Mouse (Mus musculus) activated CD4-positive, CD25-positive, alpha-beta regulatory T cell, adult 4 months (primary cell): ENCODE measurements around the gene Psmb4. TPM values are rescaled to one million over a fixed set of nuclear protein-coding genes. Genes with fewer than 3 reads are reported as not detected.
"Not testable (repeated sequence)": the region's sequence is repeated elsewhere in the genome, so short reads cannot be mapped to it uniquely, and the experiment has no call there.

Experiments used
- ATAC-seq: one replicate; pipeline ENCODE4 v1.8.0; 2017
- polyA plus RNA-seq, 2 experiments: library from polyadenylated mRNA; unstranded; fragments of 100-300 nt; shearing (Covaris generic); gene quantifications; one replicate each; pipeline ENCODE4 v1.2.1; 2017

Gene Psmb4
- polyA plus RNA-seq, 2 experiments from 2014 or later, result 148 to 197 TPM

DNA sequence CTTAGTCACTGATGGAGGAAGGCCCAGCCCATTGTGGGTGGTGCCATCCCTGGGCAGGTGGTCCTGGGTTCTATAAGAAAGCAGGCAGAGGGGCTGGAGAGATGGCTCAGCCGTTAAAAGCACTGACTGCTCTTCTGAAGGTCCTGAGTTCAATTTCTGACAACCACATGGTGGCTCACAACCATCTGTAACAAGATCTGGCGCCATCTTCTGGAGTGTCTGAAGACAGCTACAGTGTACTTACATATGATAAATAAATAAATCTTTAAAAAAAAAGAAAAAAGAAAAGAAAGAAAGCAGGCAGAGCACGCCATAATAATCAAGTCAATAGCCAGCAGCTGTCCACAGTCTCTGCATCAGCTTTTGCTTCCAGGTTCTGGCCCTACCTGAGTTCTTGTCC, 18.0 kb upstream of the Psmb4 start:
- ATAC-seq, result not testable (repeated sequence)

DNA sequence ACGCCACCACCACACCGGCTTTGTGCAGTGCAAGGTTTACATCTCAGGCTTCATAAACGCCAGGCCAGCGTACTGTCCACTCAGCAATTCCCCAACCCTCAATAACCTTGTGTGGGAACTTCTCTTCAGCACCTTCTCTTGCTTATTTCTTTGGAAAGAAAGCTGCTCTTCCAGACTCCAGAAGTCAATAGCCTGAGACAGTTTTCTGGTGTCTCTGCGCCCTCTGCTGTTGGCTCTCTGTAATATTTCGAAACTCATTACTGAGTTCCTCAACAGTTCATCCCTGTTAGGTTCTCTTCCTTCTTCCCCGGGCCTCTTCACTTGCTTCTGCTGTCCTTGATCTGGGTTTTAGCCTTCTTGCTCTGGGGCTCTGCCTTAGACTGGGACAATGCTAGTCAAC, 16.0 kb upstream of the Psmb4 start:
- ATAC-seq, result no peak

DNA sequence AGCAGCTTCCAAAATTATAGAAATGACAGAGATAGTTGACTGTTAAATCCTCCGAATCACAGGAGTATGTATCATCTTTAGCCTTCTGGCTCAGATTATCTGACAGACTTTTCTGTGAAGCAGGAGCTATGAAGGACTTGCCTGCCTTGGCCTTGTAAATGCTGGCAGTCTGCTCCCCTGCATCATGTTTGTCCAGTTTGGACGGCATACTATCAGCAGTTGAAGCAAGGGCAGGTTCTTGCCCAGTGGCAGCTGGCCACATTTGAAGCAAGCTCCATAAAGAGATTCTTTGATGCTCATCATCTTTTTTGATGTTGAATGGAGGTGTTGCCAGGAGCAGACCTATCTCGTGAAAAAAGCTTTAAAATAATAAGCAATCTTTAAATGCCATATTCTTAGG, 7.3 kb upstream of the Psmb4 start:
- no peak for ATAC-seq

DNA sequence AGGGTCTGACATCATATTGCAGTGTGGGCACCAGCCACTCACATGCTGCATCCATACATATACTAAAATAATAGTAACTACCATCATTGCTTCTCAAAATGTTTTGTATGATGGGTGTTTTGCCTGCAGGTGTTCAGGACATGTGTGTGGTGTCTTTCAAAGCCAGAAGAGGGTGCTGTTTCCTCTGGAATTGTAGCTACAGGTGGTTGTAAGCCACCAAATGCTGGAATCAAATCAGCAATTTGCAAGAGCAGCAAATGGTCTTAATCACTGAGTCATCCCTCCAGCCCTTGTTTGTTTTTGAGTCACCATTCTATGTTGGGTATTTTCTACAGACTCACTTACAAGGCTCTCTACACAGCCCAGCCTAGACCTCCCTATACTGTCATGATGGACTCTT, 1.8 kb upstream of the Psmb4 start:
- no peak for ATAC-seq

DNA sequence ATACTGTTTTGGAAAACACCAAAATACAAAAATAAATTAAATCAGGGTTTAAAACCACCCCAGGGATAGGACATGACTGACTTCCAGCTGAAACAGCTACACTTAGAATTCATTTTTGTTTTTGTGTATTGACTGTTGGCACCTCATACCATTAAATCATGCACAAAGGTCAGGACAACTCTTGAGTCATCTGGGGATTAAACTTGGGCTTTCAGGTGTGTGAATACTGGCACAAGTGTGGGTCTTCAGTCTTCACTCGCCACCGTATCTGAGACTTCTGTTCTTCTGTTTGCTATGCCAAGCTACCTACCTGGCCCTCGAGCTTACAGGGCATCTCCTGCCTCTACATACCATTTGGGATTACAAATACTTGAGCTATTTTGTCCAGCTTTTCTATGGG, 4.2 kb downstream of the Psmb4 start:
- no peak for ATAC-seq

DNA sequence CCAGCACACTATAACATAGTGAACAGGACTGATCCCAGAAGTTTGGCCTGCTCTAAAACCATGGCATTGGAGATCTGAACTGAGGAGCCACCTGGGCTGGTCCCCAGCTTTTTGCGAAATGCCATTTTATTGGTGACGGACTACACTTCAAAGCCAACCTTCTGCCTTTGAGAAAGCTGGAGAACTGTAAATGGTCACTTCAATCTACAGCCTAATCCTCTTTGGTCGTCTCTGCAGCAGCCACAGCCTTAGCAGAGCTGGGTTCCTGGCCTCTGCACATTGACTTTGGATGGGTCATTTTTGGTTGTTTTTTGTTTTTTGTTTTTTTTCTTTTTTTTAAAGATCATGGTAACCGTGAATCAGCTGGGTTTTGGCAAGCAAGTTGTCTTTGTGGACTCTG, 4.9 kb downstream of the Psmb4 start:
- no peak for ATAC-seq

DNA sequence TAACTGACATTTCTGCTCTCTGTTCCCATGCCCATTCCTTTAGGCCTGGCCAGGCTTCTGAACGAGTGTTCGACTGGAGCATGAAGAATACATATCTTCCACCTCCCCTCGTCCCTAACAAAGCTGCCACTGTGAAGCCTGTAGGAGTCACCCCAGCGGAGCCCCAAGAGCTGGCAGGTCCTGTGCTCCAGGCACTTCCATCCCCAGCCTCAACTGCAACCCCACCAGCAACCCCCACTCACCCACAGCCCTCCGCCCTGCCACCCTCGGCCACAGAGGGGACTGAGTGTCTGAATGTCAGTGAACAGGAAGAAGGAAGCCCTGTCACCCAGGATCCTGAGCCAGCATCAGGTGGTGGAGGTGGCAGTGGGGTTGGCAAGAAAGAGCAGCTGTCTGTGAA, 8.1 kb downstream of the Psmb4 start:
- no peak for ATAC-seq

DNA sequence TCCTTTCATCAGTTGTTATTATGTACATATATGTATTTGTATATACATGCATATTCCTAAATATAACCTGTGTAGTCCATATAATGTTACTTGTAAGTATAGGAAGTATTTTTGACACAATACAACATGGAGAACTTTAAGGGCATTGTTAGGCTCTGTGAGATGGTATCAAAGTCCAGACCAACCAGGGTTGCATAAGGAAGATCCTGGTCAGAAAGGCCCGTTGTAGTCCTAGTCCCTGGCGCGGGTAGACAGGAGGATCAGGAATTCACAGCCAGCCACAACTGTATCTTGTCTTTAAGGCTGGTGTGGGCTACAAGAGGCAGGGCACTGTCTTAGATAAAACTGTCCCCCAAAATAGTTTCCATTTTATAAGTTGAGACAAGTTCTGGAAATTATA, 17.8 kb downstream of the Psmb4 start:
- no peak for ATAC-seq

DNA sequence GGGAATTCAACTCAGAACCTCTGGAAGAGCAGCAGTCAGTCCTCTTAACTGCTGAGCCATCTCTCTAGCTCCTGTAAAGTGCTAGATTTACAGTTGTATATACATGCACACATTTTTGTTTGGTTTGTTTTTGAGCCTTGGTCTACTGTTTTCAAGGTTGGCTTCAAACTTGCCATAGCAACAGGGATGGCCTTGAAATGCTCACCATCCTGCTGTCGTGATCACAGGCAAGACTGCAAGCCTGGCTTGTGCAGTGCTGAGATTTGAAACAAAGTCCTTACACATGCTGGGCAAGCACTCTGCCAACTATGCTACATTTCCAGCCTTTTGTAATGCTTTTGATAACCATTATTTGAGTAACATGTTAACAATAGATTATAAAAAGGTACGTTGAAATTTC, 27.3 kb downstream of the Psmb4 start:
- ATAC-seq, result no peak

DNA sequence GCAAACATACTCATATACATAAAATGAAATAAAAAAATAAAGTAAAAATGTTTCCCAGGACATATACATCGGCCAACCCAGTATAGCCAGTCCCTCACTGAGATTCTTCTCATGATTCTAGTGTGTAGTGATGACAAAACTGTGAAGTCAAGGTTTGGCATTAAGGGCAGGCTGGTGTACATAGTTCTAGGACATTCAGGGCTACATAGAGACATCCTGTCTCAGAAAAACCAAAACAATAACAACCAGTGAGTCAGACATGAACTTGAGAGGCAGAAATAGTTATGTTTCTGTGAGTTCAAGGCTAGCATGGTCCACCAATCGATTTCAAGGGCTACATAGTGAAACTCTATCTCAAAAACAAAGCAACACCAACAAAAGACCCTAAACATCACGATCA, 34.5 kb downstream of the Psmb4 start:
- peak; percentile 28 for ATAC-seq

DNA sequence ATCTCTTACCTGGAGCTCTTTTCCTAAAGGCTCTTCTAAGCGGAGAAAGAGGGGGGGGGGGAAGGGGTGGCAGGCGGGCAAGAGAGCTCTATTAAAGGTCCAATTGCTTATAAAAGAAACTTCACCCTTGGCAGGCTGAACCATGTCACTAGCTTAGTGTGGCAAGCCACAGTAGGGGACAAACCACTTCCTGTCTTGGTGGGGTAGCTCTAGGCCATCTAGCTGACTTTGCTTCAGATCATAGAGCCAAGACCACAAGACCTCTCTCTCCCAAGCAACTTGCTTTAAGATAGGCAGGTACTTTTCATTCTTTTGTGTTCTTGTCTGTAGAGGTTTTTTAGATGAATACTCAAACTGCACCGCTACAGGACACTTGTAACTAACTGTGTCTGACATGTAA, 35.0 kb downstream of the Psmb4 start:
- peak; percentile 85 for ATAC-seq

DNA sequence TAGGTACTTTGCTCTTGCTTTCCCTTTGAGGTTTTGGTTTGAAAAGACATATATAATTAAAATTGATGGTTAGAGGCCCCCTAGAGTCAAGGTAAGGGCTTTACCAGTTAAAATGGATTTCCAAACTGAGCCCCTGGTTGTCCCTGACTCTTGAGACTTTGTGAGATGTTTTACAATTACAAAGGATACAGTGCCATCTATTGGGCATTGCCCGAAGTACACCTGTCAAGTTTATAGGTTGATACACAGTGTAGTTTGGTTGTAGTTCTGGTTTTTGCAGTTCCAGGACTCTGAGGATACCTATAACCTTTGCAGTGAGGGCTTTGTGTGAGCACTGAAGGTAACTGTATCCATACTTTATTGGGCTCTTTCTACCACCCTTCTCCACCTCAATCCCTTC, 37.4 kb downstream of the Psmb4 start:
- no peak for ATAC-seq

DNA sequence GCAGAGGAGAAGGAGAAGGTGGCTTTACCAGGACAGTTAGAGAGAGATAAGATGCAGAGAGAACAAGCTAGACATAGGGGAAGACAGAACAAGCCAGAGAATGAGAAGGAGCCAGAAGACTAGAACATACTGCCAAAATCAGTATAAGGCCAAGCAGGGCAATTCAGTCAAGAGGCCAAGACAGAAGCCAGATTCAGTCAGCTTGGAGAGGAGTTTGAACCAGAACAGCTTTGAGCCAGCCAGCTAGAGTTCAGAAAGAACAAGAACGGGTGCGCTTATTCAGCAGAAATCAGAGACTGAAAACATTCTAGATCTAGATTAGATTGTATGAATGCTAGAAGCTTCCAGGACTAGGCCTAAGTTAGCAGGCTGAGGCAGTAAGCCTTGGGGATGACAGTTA, 39.4 kb downstream of the Psmb4 start:
- no peak for ATAC-seq

DNA sequence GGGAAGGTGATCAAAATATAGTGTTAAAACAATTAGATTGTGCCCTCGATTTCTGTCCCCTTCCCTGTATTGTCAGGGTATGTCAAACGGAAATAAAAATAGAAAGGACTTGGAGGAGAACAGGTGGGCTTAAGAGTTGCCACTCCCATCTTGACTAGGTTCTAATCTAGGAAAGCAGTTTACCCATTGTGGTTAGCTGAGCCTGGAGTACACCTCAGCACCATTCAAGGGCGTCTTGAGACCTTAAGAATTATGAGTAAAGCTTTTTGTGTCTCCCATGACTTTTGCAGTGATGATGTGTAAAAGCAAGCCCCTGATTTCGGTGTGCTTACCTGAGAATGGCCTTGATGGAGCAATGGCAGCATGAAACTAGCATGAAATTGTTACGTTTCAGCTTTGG, 47.7 kb downstream of the Psmb4 start:
- no peak for ATAC-seq

DNA sequence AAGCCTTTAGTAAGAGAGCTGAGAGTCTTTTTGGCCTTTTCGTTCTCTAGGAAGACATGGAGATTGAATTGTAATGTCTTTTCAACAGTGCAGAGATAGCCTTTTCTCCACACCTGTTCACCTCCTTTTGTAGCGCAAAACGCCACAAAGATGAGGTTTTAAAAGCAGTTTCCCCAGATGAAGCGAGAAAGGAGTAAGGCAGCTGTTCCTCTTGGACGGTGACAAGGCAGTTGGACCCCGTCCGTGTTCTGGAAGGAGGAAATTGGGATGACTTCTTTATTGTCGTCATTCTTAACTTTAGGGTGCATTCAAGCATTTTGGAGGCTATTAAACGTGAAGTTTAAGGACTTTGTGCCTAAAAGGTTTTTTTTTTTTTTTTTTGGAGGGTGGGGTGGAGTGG, 48.1 kb downstream of the Psmb4 start:
- no peak for ATAC-seq

DNA sequence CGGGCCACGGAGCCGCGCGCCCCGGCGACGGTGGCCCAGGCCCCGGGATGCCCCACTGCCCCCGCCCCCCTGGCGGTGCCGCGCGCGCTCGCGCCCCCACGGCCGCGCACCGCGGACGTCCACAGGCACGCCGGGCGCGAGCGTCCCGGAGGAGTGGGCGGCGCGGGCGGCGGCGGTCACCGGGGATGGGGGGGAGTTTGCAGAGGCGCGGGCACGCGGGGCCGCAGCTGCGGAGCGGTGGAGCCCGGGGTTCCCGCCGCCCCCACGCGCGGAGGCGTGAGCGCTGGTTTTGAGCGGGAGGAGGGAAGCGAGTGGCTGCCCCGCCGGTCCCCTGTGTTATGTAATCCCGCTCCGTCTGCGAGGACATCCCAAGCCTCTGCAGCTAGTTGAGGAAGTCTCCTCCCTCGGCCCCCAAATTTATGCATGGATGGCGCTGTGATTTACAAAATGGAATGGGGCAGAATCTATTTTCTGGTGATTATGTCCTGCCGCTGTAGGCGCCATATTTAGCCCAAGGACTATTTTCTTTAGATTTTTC, 48.7 kb downstream of the Psmb4 start:
- peak; percentile 48 for ATAC-seq

DNA sequence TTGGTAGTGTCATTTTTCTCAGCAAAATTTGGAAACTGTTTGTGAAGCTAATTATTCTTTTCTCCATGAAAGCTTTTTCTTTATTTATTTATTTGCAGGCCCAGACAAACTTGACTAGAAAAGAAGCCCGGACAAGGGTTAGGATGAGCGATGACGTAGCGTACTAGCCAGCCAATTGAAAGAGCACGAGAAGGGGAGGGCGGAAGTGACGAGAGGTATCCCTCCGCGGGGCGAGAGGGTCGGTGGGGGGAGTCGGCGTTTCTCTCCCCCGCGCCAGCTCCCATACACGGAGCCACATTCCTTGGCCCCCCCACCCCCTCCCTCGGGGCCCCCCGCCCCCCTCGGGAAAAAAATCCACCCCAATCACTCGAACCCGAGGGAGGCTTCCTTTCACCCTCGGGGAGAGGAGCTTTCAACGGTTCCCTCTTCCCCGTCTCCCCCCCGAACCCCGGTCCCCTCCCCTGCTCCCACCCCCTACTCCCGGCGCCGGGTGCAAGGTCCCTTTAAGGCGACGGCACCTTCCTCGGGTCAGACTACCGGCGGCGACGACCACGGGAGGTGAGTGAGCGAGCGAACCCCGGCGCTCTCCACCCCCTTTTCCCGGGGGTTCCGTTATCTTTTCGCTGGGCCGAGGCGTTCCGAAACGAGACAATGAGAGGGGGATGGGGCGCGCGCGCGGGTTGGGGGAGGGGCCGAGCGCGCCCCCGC, 49.4 kb downstream of the Psmb4 start, which contains the start of gene Pogz:
Gene Pogz, plus strand, starts transcription at position 385 of the 708 bp plus-strand sequence.
- peak; percentile 86 for ATAC-seq

DNA sequence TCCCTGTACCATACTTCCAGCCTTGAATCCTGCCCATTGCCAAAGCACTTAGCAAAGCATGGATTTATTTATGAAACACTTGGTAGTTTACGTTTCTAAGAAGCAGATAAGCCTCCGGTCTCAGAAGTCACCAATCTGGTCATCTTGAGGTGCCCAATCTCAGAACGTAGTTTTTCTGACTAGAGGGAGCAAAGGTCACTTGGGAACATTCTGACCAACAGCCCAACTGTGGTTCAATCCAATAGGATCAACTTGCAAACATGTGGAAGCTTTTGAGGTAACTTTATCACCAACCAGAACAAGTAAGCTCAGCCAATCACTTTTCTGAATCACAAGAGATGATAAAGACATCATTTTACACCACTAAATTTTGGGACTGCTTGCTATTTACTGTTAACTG, 51.4 kb downstream of the Psmb4 start:
- no peak for ATAC-seq

Other genes starting within 250 kb of the Psmb4 start
- not detected for gene Gm10972, start 243.8 kb downstream of the Psmb4 start, polyA plus RNA-seq
- gene Tuft1, start 228.1 kb downstream of the Psmb4 start, polyA plus RNA-seq, result 1 to 10 TPM; 2.3 to 2.4 TPM
- gene Selenbp2, start 193.4 kb downstream of the Psmb4 start, polyA plus RNA-seq, result not detected
- gene Cgn, start 100.5 kb downstream of the Psmb4 start, polyA plus RNA-seq, result not detected
- 10 to 100 TPM; 13.0 to 15.3 TPM for gene Pogz, start 49.4 kb downstream of the Psmb4 start, polyA plus RNA-seq
- 1 to 10 TPM; 4.5 to 4.6 TPM for gene Selenbp1, start 46.1 kb upstream of the Psmb4 start, polyA plus RNA-seq
- 10 to 100 TPM in 1 of 2 experiments, 1 to 10 TPM in 1; 10.0 to 12.3 TPM for gene Rfx5, start 67.1 kb upstream of the Psmb4 start, polyA plus RNA-seq
- gene Pi4kb, start 87.8 kb upstream of the Psmb4 start, polyA plus RNA-seq, result 10 to 100 TPM in 1 of 2 experiments, 1 to 10 TPM in 1; 9.5 to 10.9 TPM
- 10 to 100 TPM; 11.7 to 14.0 TPM for gene Zfp687, start 128.5 kb upstream of the Psmb4 start, polyA plus RNA-seq
- 100 to 1,000 TPM; 163 to 246 TPM for gene Psmd4, start 155.7 kb upstream of the Psmb4 start, polyA plus RNA-seq
- 10 to 100 TPM; 15.5 to 21.5 TPM for gene Pip5k1a, start 220.0 kb upstream of the Psmb4 start, polyA plus RNA-seq
- gene Vps72, start 224.1 kb upstream of the Psmb4 start, polyA plus RNA-seq, result 10 to 100 TPM; 64.5 to 64.8 TPM
- gene Tmod4, start 237.5 kb upstream of the Psmb4 start, polyA plus RNA-seq, result 1 to 10 TPM; 2.5 to 3.7 TPM
- gene Scnm1, start 247.1 kb upstream of the Psmb4 start, polyA plus RNA-seq, result 10 to 100 TPM; 67.2 to 99.2 TPM
- gene Lysmd1, start 247.1 kb upstream of the Psmb4 start, polyA plus RNA-seq, result 10 to 100 TPM; 21.1 to 22.9 TPM